Mouse (Mus musculus): Measurements from ENCODE around the gene Pecr.
"Not testable (repeated sequence)": the region's sequence is repeated elsewhere in the genome, so short reads cannot be mapped to it uniquely, and the experiment has no call there.

Pecr gene

GRCm38 (mm10) chr1:72237007-72237775 is 46.9 kb downstream of the Pecr start:
- no peak for DNase-seq (ENCODE audit: extremely low read depth, insufficient read length, low spot score)

GRCm38 (mm10) chr1:72236363-72237006 is 47.6 kb downstream of the Pecr start:
- DNase-seq (ENCODE audit: extremely low read depth, insufficient read length, low spot score), result peak; percentile 78

GRCm38 (mm10) chr1:72232592-72232991 is 51.5 kb downstream of the Pecr start:
- not testable (repeated sequence) for DNase-seq (ENCODE audit: extremely low read depth, insufficient read length, low spot score)

GRCm38 (mm10) chr1:72228974-72229373 is 55.1 kb downstream of the Pecr start:
- no peak for DNase-seq (ENCODE audit: extremely low read depth, insufficient read length, low spot score)

- no peak for DNase-seq (ENCODE audit: extremely low read depth, insufficient read length, low spot score)
Observed at GRCm38 (mm10) chr1:72227546-72227945, 56.6 kb downstream of the Pecr start.

GRCm38 (mm10) chr1:72226887-72227481 is 57.1 kb downstream of the Pecr start:
- peak; percentile 48 for DNase-seq (ENCODE audit: extremely low read depth, insufficient read length, low spot score)

GRCm38 (mm10) chr1:72226172-72226886 is 57.8 kb downstream of the Pecr start:
- peak; percentile 73 for DNase-seq (ENCODE audit: extremely low read depth, insufficient read length, low spot score)

- peak; percentile 86 for DNase-seq (ENCODE audit: extremely low read depth, insufficient read length, low spot score)
Observed at GRCm38 (mm10) chr1:72225720-72226171, 58.4 kb downstream of the Pecr start.

GRCm38 (mm10) chr1:72225054-72225718 is 58.9 kb downstream of the Pecr start:
- no peak for DNase-seq (ENCODE audit: extremely low read depth, insufficient read length, low spot score)

GRCm38 (mm10) chr1:72220008-72220407 is 64.1 kb downstream of the Pecr start:
- DNase-seq (ENCODE audit: extremely low read depth, insufficient read length, low spot score), result no peak

- no peak for DNase-seq (ENCODE audit: extremely low read depth, insufficient read length, low spot score)
Observed at GRCm38 (mm10) chr1:72219116-72219515, 65.0 kb downstream of the Pecr start.

GRCm38 (mm10) chr1:72218626-72219025 is 65.5 kb downstream of the Pecr start:
- DNase-seq (ENCODE audit: extremely low read depth, insufficient read length, low spot score), result no peak

- DNase-seq (ENCODE audit: extremely low read depth, insufficient read length, low spot score), result no peak
Observed at GRCm38 (mm10) chr1:72216761-72217160, 67.4 kb downstream of the Pecr start.

- DNase-seq (ENCODE audit: extremely low read depth, insufficient read length, low spot score), result no peak
Observed at GRCm38 (mm10) chr1:72215174-72215573, 68.9 kb downstream of the Pecr start.

- no peak for DNase-seq (ENCODE audit: extremely low read depth, insufficient read length, low spot score)
Observed at GRCm38 (mm10) chr1:72214470-72214961, 69.6 kb downstream of the Pecr start.

- no peak for DNase-seq (ENCODE audit: extremely low read depth, insufficient read length, low spot score)
Observed at GRCm38 (mm10) chr1:72213954-72214353, 70.2 kb downstream of the Pecr start.

GRCm38 (mm10) chr1:72211701-72212699 is 72.1 kb downstream of the Pecr start, which contains the start of gene Mreg:
TSS of gene Mreg (minus strand) at chr1:72212307.
- peak; percentile 87 for DNase-seq (ENCODE audit: extremely low read depth, insufficient read length, low spot score)

- peak; percentile 35 for DNase-seq (ENCODE audit: extremely low read depth, insufficient read length, low spot score)
Observed at GRCm38 (mm10) chr1:72210803-72211679, 73.1 kb downstream of the Pecr start.
